7 mouse cellular contexts compared by ENCODE assay signal in genomic region chr1:134086811-134087398, GRCm38 (mm10). TPM values are rescaled to one million over a fixed set of nuclear protein-coding genes. Genes with fewer than 3 reads are reported as not detected.
DNase-seq lines count a peak whose midpoint lies in the region; ATAC-seq lines count a peak whose summit lies in the region.

No protein-coding gene starts in this region.

- no peak overlapping the region for H3K4me3 ChIP-seq in embryonic facial prominence, embryonic 13.5 days
- no peak overlapping the region for H3K4me3 ChIP-seq in hindbrain, embryonic 11.5 days (ENCODE audit: low read depth, low read length)
- peak overlapping the region; percentile 31 for H3K4me3 ChIP-seq in liver, embryonic 11.5 days (ENCODE audit: low read depth, low read length)

- no peaks in the 10 kb centered on the region for H3K27me3 ChIP-seq in embryonic facial prominence, embryonic 13.5 days
- H3K27me3 ChIP-seq in hindbrain, embryonic 11.5 days (ENCODE audit: control insufficient read depth, insufficient read depth, low read length) = no peaks in the 10 kb centered on the region
- H3K27me3 ChIP-seq in liver, embryonic 11.5 days (replicated peaks; ENCODE audit: control insufficient read depth, insufficient read depth, low read length) = no peaks in the 10 kb centered on the region

- no peak for ATAC-seq in embryonic facial prominence, embryonic 13.5 days (ENCODE audit: insufficient number of reproducible peaks, insufficient read depth, low FRiP score, low TSS enrichment, low read depth)
- ATAC-seq in hindbrain, embryonic 11.5 days (ENCODE audit: low FRiP score) = no peak
- ATAC-seq in liver, embryonic 11.5 days (replicated peaks; ENCODE audit: low FRiP score) = peak; percentile 61

- peak overlapping the region; percentile 28 for H3K4me2 ChIP-seq in embryonic facial prominence, embryonic 13.5 days
- H3K4me2 ChIP-seq in hindbrain, embryonic 11.5 days (replicated peaks; ENCODE audit: low read depth, low read length) = no peak overlapping the region
- peak overlapping the region; percentile 65 for H3K4me2 ChIP-seq in liver, embryonic 11.5 days

- H3K27ac ChIP-seq in embryonic facial prominence, embryonic 13.5 days = no peak overlapping the region
- H3K27ac ChIP-seq in hindbrain, embryonic 11.5 days (ENCODE audit: low read depth, low read length) = peak overlapping the region; percentile 40; the same call in 1 of the 2 replicates
- peak overlapping the region; percentile 54 for H3K27ac ChIP-seq in liver, embryonic 11.5 days (ENCODE audit: low read depth, low read length)

- peak overlapping the region; percentile 40 for H3K9ac ChIP-seq in embryonic facial prominence, embryonic 13.5 days
- H3K9ac ChIP-seq in hindbrain, embryonic 11.5 days (ENCODE audit: low read depth, low read length) = peak overlapping the region; percentile 44; the same call in 1 of the 2 replicates
- peak overlapping the region; percentile 56 for H3K9ac ChIP-seq in liver, embryonic 11.5 days (ENCODE audit: low read depth, low read length)

- peaks cover 21% of the 10 kb centered on the region for H3K4me1 ChIP-seq in embryonic facial prominence, embryonic 13.5 days
- H3K4me1 ChIP-seq in hindbrain, embryonic 11.5 days (replicated peaks; ENCODE audit: control insufficient read depth, insufficient read depth, low read length) = peaks cover 6% of the 10 kb centered on the region; the same call in 1 of the 2 replicates
- peaks cover 46% of the 10 kb centered on the region for H3K4me1 ChIP-seq in liver, embryonic 11.5 days (replicated peaks; ENCODE audit: control insufficient read depth, insufficient read depth, low read length)

- H3K9me3 ChIP-seq in embryonic facial prominence, embryonic 13.5 days = no peaks in the 10 kb centered on the region
- no peaks in the 10 kb centered on the region for H3K9me3 ChIP-seq in hindbrain, embryonic 11.5 days (ENCODE audit: control insufficient read depth, low read length)
- no peaks in the 10 kb centered on the region for H3K9me3 ChIP-seq in liver, embryonic 11.5 days (ENCODE audit: control insufficient read depth, low read length)

- H3K36me3 ChIP-seq in embryonic facial prominence, embryonic 13.5 days = no peaks in the 10 kb centered on the region
- H3K36me3 ChIP-seq in hindbrain, embryonic 11.5 days (ENCODE audit: control insufficient read depth, insufficient read depth, low read length) = no peaks in the 10 kb centered on the region
- no peaks in the 10 kb centered on the region for H3K36me3 ChIP-seq in liver, embryonic 11.5 days (ENCODE audit: control insufficient read depth, insufficient read depth, low read length)

- WGBS in embryonic facial prominence, embryonic 13.5 days = 50% methylated on average over 16 of the region's 16 CpGs
- WGBS in hindbrain, embryonic 11.5 days = 52% methylated on average over 16 of the region's 16 CpGs
- 19% methylated on average over 16 of the region's 16 CpGs for WGBS in liver, embryonic 11.5 days

- peak; percentile 77 for DNase-seq in cerebellum, adult 11-12 months
- no peak for DNase-seq in hindbrain, embryonic 11.5 days (ENCODE audit: low spot score)
- peak; percentile 54 for DNase-seq in liver, embryonic 11.5 days (ENCODE audit: low spot score)
- DNase-seq in skeletal muscle tissue, adult 2 months (ENCODE audit: low read depth, low spot score) = peak; percentile 91
- DNase-seq in right cerebral cortex, postnatal 10 days (ENCODE audit: low spot score in 2 of 2) = no peak
- no peak for DNase-seq in layer of hippocampus, postnatal 10 days (ENCODE audit: low spot score in 2 of 2)

RNA-seq across cellular contexts. Expression of gene Btg2, which starts 8.0 kb away (rescaled TPM):
- polyA plus RNA-seq in embryonic facial prominence, embryonic 13.5 days (2015; fragmentation: Nextera tagmentation; extraction: Ambion mirVana) = 21.2 and 24.2 TPM in 2 replicates
- polyA plus RNA-seq in hindbrain, embryonic 11.5 days (2014; fragmentation: Nextera tagmentation; extraction: Ambion mirVana) = 107 and 108 TPM in 2 replicates
- 38.6 and 39.9 TPM in 2 replicates for polyA plus RNA-seq in liver, embryonic 11.5 days (2014; fragmentation: Nextera tagmentation; extraction: Ambion mirVana)
- 10 to 100 TPM; 13.1 to 14.3 TPM for total RNA-seq in layer of hippocampus, postnatal 10 days (2021)

RNA-seq across cellular contexts. Expression of gene Chit1, which starts 24.1 kb away (rescaled TPM):
- not detected in 2 replicates for polyA plus RNA-seq in embryonic facial prominence, embryonic 13.5 days (2015; fragmentation: Nextera tagmentation; extraction: Ambion mirVana)
- not detected in 2 replicates for polyA plus RNA-seq in hindbrain, embryonic 11.5 days (2014; fragmentation: Nextera tagmentation; extraction: Ambion mirVana)
- polyA plus RNA-seq in liver, embryonic 11.5 days (2014; fragmentation: Nextera tagmentation; extraction: Ambion mirVana) = not detected in 2 replicates
- under 1 TPM; 0.51 to 0.53 TPM for total RNA-seq in layer of hippocampus, postnatal 10 days (2021)

RNA-seq across cellular contexts. Expression of gene Fmod, which starts 49.9 kb away (rescaled TPM):
- polyA plus RNA-seq in embryonic facial prominence, embryonic 13.5 days (2015; fragmentation: Nextera tagmentation; extraction: Ambion mirVana) = 9.6 and 10.1 TPM in 2 replicates
- 7.0 and 10.1 TPM in 2 replicates for polyA plus RNA-seq in hindbrain, embryonic 11.5 days (2014; fragmentation: Nextera tagmentation; extraction: Ambion mirVana)
- polyA plus RNA-seq in liver, embryonic 11.5 days (2014; fragmentation: Nextera tagmentation; extraction: Ambion mirVana) = 2.7 and 3.9 TPM in 2 replicates
- total RNA-seq in layer of hippocampus, postnatal 10 days (2021) = 1 to 10 TPM; 5.3 to 9.5 TPM

Comparison
In these comparisons a context has a peak if more than half of its experiments do, and no peak if none do; other contexts are left out.
1. DNase-seq: peak in cerebellum, adult 11-12 months (single experiment), liver, embryonic 11.5 days (single experiment) and skeletal muscle tissue, adult 2 months (single experiment); none in hindbrain, embryonic 11.5 days (single experiment), right cerebral cortex, postnatal 10 days (0 of 2) and layer of hippocampus, postnatal 10 days (0 of 2).
2. Peak in every context shown above with its lines, with median percentiles within 50 percentile points of each other: H3K9ac ChIP-seq.